Mouse (Mus musculus) cerebellum, postnatal 25 days (tissue): ENCODE measurements around the gene Spdye4b.
"Not testable (repeated sequence)": the region's sequence is repeated elsewhere in the genome, so short reads cannot be mapped to it uniquely, and the experiment has no call there.

ENCODE experiments used
- DNase-seq, 2 experiments: peaks; one replicate each; pipeline ENCODE4 v3.0.0; 2021; ENCODE audit warnings: mixed read lengths in 2 of 2

Spdye4b gene

DNA sequence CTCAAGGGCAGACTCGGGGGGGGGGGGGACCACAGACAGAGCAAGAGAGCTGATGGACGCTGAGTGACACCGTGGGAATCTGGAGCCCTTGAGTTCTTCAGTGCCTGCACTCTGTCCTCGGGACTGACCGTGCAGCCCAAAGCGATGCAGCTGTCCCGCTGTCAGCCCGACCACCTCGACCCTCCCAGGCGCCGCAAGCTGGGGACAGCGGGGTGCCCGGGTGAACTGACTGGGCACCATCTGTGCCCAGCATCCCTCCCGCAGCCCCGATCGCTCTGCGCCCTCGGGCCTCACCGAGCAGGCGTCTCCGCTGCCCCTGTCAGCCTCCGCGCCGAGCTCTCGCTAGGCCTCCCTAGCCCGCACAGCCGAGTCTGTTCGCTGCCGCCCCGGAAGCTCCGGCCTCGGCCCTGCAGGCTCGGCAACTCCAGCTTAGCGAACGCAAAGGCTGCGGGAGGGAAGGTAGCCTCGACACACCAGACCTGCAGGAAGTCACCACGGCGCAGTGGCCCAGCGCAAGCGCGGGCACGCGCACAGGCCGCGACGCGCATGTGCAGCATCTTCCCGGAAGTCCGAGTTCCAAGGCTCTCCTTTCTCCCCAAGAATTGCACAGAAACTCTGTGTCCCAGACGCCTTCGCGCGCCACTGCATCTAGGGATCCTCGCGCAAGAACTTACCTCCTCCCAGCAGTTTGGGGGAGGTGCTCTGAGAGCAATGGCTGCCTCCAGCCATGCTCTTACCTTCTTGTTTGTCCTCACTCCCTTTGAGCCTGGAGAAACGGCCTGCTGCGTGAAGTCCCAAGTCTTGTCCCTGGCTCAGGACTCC, at the start of gene Spdye4b, which contains the start of gene Rbak:
Gene Spdye4b, plus strand, starts transcription at position 763 of the 822 bp plus-strand sequence.
Gene Rbak, minus strand, starts transcription at position 521 of the 822 bp plus-strand sequence.
- peak; percentile 95 to 96 for DNase-seq

- no peak for DNase-seq
Observed at GRCm38 (mm10) chr5:143132935-143133514, 47.8 kb upstream of the Spdye4b start.

- not testable (repeated sequence) for DNase-seq
Observed at GRCm38 (mm10) chr5:143134216-143135010, 46.4 kb upstream of the Spdye4b start.

- DNase-seq, result no peak
Observed at GRCm38 (mm10) chr5:143135042-143135441, 45.8 kb upstream of the Spdye4b start.

DNA sequence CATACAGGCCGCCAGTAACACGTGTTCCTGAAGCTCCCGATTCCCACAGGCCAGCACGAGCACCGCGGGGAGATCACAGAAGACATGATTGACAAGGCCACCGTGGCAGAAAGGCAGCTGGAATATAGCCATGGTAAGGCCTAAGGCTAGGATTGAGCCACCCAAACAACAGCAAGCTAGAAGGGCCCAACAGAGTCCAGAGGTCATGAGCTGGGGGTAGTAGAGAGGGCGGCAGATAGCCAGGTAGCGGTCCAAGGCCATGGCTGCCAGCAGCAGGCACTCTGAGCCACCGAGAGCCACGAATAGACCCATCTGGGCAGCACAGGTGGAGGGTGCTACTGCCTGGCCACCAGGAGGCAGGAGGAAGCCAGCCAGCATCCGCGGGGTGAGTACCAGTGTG, 43.2 kb upstream of the Spdye4b start:
- DNase-seq, result no peak

- DNase-seq, result no peak
Observed at GRCm38 (mm10) chr5:143147481-143147880, 33.3 kb upstream of the Spdye4b start, which contains the start of gene Olfr718-ps1. Gene Olfr718-ps1, minus strand, starts transcription at chr5:143147581.

GRCm38 (mm10) chr5:143148661-143149060, 32.2 kb upstream of the Spdye4b start:
- DNase-seq, result no peak

GRCm38 (mm10) chr5:143149536-143149935, 31.3 kb upstream of the Spdye4b start:
- no peak for DNase-seq

- no peak for DNase-seq
Observed at GRCm38 (mm10) chr5:143150044-143150443, 30.8 kb upstream of the Spdye4b start.

DNA sequence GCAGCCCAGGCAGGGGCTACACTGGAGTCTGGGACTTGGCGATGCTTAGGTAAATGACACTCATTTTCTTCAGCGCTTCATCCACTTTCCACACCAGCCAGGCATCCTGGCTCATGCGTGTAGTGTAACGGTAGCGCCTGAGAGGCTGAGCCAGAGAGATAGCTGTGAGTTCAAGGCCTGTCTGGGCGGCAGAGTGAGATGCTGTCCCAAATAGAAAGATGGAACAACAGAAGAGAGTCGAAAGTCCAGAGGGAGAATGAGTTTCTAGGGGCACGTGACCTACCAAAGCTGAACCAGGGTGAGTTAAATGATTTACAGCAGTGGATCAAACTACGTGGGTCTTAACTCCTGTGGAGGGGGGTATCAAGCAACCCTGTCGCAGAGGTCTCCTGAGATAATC, 27.1 kb upstream of the Spdye4b start:
- DNase-seq, result no peak

- no peak for DNase-seq
Observed at GRCm38 (mm10) chr5:143155534-143155933, 25.3 kb upstream of the Spdye4b start.

GRCm38 (mm10) chr5:143165508-143166070, 15.2 kb upstream of the Spdye4b start:
- no peak for DNase-seq

DNA sequence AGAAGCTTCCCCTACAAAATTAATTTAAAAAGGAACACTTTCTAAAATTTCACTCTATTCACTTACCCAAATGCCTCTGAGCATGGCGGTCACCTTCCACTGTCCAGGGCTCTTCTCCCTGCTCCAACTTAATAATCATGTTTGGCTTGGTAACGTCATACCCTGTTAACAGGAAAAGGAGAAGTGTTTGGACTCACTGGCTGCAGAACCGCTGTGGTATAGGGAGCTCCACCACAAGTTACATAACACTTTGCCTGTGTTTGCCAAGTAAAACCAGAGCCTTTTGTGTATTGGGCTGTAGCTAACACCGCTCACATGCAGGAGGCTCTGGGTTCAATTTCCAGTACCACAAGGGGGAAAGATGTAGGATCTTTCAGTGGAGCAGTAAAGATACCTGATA, 4.8 kb upstream of the Spdye4b start:
- DNase-seq, result no peak

- peak in 1 of 2 experiments; percentile 30 for DNase-seq
Observed at GRCm38 (mm10) chr5:143177541-143178200, 3.1 kb upstream of the Spdye4b start.

GRCm38 (mm10) chr5:143179179-143179578, 1.6 kb upstream of the Spdye4b start:
- peak in 1 of 2 experiments; percentile 24 for DNase-seq

- DNase-seq, result not testable (repeated sequence)
Observed at GRCm38 (mm10) chr5:143188014-143188413, 7.2 kb downstream of the Spdye4b start.

GRCm38 (mm10) chr5:143192806-143193205, 12.0 kb downstream of the Spdye4b start:
- no peak for DNase-seq

DNA sequence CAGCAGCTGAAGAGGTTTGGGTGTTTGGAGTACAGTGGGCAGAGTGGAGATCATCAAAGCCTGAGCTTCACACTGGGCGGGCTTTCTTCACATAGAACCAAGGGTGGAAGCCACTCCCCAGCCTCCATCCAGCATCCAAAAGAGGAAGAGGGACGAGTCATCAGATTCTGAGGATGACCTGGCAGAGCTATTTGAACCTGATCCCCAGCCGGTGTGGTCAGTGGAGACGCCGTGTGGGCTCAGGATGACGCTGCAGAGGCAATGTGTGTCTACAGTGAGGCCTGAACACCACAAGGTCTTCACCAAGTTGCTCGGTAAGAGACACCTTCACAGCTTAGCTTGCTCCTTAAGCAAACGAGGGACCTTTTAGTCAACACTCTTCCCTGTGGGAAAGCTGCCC, 13.9 kb downstream of the Spdye4b start:
- not testable (repeated sequence) for DNase-seq

DNA sequence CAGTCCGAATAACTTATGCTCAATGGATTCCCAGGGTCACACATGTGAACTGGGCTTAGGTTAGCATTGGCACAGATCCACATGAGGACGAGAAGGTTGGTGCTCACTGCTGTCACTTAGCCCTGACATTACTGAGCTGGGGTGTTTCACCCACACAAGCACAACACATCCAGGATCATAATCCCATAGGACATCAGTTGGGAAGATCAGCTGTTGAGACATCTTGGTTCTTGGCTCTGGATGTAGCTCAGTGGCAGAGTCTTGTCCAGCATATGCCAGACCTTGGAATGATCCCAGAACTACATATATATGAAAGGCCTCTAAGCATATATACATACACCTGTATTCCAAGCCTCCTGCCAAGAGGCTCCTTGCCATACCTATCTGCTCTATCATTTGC, 14.3 kb downstream of the Spdye4b start:
- no peak for DNase-seq

DNA sequence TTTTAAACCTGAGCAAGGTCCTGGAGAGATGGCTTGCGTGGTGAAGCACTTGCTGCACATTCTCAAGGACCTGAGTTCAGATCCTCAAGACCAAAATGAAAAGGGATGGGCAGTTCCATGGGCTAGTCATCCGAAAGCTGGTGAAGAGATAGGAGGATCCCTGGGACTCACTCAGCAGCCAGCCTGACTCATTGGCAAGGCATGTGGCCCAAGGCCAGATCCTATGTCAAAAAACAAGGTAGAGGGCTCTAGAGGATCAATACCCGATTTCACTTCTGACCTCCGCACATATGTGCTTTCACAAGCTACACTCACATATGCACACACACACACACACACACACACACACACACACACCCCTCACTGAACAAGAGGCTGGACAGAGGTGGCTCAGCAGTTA, 15.7 kb downstream of the Spdye4b start:
- no peak for DNase-seq

- peak in 1 of 2 experiments; percentile 6 for DNase-seq
Observed at GRCm38 (mm10) chr5:143205015-143205414, 24.2 kb downstream of the Spdye4b start.

DNA sequence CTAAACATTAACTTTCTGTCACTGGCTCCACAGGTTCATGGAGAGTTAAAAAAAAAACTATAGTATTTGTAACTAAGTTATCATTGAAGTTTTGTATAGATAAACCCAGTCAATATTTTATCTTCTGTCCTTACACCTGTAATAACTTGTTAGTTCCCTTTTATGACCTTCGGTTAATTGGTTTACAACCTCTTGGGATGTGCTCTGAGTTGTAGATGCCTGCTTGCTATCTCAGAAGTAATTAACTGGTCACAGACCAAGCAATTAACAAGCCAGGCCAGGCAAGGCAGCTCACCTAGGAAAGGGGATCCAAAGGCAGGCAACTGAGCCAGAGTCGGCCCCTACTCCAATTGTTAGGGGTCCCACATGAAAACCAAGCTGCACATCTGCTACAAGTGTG, 33.0 kb downstream of the Spdye4b start:
- DNase-seq, result no peak
